Mouse (Mus musculus) embryo, embryonic 10 days (tissue): Measurements from ENCODE around the gene Ppargc1a.

Experiments used
- DNase-seq: peaks from one replicate; pipeline ENCODE4 v3.0.0-alpha.2; 2015; ENCODE audit warnings: low spot score

Ppargc1a gene

DNA sequence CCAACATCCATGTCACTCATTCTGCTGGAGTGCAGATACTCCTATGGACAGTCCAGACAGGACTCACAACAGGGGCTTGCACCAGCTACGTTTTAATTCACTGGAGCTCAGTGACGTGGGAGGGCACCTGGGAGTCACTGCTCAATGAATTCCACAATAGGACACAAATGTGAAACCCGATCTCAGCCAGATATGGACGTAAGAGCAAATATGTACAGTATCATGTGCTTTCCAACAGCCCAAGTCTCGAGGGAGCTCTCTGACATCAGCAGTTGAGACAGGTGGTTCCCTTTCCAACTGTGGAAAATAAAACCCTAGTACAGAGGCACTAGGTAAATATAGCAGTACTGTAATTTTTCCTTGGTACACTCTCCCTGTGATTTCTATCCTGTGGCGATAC is at the start of gene Ppargc1a:
Gene Ppargc1a (minus strand): TSS at position 68 of the 400 bp plus-strand sequence.
- no peak for DNase-seq

DNA sequence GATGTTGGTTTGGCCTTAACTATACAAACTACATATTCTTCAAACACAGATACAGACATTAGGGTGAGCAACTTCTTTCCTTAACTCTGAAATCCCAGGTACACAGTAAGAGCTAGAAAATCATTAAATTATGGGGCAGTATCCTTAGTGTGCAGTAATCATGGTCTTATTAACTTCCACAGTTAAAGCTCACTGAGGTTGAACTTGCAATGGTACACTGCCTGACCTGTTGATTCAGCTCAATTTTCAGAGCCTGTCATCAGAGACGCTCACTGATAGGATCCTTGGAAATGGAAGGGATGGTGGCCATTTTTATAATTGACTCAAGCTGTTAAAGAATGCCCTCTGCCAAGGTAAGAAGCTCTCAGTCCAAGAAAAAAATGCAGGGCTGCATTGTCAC is 49.4 kb upstream of the Ppargc1a start:
- DNase-seq, result no peak

DNA sequence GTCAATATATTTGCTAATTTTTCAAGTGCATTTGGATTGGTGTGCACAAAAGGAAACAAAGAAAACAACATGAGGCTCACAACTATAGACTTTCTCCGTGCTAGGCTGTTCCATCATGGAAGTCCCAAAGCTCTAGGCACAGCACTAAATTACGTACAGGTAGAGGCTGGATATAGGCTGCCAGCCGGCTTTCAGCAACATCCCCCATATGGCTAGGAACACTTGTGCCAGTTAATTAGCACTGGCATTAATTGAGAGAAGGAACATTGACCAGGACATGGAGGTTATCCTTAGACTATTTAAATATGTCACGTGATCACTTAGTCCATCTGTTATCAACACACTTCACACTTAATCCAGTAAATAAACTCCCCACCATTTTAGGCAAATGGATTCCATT is 44.5 kb upstream of the Ppargc1a start:
- no peak for DNase-seq

- DNase-seq, result no peak
These were observed 40.4 kb upstream of the Ppargc1a start for GRCm38 (mm10) chr5:51607686-51608480.

GRCm38 (mm10) chr5:51599549-51599948 is 32.0 kb upstream of the Ppargc1a start:
- no peak for DNase-seq

GRCm38 (mm10) chr5:51595644-51596043 is 28.1 kb upstream of the Ppargc1a start:
- DNase-seq, result no peak

- DNase-seq, result no peak
These were observed 24.7 kb upstream of the Ppargc1a start for GRCm38 (mm10) chr5:51592206-51592605.

DNA sequence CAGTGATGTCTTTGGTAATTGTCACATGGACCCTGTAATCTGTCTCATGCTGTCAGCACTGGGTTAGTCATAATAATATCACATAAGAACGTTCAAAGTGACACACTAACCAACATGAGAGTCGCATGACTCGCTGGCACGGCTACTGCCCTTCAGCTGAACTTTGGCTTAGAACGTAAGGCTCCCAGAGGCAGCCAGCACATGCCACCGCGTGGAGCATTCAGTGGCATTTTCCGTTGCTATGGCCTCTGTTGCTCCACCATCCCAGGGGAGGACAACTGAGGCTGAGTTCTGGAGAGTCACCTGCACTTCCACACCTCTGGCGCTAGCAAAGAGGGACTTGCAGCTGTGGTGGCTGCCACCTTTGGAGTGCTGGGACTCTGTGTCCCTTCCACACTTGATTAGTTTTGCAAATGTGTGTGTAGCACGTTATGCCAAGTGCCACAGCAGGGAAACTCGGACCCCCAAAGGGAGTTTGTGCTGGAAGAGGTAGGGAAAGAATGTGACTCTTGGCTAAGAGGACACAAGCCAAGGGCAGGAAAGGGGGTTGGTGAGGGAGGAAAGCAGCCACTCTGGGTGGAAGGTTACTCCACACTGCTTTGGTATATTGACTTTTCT is 24.1 kb upstream of the Ppargc1a start:
- peak; percentile 46 for DNase-seq

- no peak for DNase-seq
These were observed 18.7 kb upstream of the Ppargc1a start for GRCm38 (mm10) chr5:51586187-51586586.

- DNase-seq, result peak; percentile 11
These were observed 17.5 kb upstream of the Ppargc1a start for GRCm38 (mm10) chr5:51584987-51585386.

GRCm38 (mm10) chr5:51584186-51584585 is 16.7 kb upstream of the Ppargc1a start:
- no peak for DNase-seq

DNA sequence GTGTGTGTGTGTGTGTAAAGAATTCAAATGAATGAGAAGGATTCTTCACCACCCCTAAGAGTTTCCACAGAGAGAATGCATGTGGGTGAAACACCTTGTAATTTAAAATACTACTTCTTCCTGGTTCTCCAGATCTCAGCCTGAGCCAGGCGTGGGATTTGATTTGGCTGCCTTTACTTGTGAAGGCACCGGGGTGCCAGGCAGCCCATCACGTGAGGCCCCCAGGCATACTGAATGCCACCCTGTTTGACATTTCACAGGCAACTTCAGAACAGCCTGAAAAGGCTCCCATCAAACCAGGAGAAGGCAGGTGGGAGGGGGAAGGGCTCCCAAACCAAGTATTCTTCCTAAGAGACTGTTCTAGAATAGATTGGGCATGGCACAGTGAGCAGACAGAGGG is 16.1 kb upstream of the Ppargc1a start:
- no peak for DNase-seq

DNA sequence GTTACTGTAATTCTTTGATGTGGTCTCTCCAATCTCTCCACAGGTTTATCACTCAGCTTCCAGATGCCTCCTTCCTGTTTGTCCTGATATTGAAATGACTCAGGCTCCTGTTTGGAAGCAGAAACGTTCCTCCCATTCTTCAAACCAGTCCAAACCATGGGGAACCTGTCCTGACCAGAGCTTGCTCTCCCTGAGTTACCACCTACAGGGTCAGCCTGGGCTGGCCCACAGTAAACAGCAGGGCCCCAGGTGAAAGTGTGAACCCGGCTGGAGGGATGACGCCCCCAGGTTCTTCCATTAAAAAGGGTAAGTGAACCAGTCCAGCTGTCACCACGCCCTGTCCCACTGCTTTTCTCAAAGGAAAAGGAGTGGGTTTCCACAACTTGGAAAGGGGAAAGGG is 15.5 kb upstream of the Ppargc1a start:
- no peak for DNase-seq

- no peak for DNase-seq
These were observed 15.1 kb upstream of the Ppargc1a start for GRCm38 (mm10) chr5:51582618-51583017.

DNA sequence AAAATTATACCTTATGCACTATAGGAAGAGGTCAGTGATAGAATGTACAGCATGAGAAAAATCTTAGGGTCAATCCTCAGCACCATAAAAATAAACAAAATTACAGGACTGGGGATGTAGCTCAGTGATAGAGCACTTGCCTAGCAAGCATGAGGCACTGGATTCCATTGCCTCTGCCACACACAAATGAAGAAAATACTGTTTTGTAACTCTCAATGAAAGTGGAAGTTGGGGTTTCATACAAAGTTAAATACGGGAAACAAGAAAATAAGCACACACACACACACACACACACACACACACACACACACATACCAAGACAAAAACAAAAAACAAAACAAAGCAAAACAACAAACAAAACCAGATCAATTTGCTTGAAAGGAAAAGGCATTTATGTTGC is 10.1 kb upstream of the Ppargc1a start:
- DNase-seq, result no peak

DNA sequence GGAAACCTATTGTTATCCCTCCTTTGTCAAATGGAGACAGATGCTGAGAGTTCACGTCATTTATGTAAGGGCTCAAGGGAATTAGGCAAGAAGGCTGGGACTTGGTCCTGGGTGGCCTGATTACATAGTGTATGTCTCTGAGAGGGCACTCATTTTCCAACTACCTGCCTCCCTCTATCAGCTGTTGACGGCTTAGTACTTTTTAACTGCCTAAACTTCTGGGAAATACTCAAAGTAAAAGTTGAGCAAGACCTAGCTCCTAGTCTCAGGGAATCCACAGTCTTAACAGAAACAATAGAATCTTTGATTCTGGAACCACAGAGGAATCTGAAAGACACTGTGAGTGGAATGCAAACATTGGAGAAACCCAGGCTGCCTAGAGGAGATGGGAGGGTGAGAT is 6.2 kb upstream of the Ppargc1a start:
- DNase-seq, result no peak

DNA sequence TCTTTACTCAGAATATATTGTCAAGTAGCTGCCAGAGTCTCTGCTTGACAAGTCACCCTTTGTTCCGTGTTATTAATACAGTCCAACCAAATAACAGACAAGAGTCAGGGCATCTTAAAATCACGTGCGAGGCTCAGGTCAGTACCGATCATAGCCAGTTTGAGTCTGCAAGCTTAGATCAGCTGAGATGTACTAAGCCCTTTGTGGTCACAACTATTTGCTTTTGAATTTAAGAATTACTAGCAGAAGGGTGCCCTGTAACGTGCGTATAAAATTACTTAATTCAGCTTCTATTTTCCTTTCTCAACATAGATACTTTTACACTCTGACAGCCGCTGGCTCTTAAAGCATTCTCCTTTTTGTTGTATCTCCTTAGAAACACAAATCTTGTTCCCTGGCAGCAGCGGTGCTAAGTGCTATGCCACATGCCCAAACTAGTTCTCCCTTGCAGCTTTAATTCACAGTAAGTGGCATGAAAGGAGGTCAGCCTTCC is 718 bp upstream of the Ppargc1a start:
- DNase-seq, result peak; percentile 19

DNA sequence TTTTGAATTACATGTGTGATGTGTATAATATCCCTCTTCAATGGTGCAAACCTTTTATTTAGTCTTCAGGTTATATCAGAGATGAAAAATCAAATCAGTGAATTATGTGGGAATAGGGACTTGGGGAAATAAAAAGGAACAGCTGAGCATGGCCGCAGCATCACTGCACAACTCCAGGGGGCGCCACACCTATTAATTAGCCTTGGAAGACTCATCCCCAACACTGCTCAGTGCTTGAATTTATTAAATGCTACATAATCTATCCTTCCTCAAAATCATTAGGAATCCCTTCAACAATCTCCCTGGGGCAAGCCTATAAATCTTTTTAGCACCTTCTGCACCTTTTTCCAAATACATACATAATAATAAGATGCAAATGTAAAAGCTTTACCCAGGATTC is 1.9 kb downstream of the Ppargc1a start:
- DNase-seq, result no peak

DNA sequence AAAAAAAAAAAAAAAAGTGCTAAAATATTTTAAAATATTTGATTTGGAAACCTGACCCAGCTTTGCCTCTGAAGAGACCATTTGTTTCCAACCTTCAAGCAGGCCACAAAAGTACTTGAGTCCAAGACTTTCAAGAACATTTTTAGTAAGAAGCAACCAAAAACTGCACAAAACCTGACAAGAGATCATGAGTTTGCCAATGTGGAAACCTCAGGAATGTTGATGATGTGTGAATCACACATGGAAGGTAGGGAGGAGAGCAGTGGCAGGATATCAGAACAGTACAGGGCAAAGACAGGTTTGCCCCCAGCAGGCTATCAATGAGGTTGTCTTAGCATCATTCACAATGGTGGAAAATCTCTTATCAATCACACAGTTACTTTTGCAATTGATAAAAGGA is 2.5 kb downstream of the Ppargc1a start:
- no peak for DNase-seq

GRCm38 (mm10) chr5:51563574-51563973 is 4.0 kb downstream of the Ppargc1a start:
- DNase-seq, result no peak

- no peak for DNase-seq
These were observed 9.8 kb downstream of the Ppargc1a start for GRCm38 (mm10) chr5:51557607-51558278.

- peak; percentile 68 for DNase-seq
These were observed 13.9 kb downstream of the Ppargc1a start for GRCm38 (mm10) chr5:51553671-51554070.

DNA sequence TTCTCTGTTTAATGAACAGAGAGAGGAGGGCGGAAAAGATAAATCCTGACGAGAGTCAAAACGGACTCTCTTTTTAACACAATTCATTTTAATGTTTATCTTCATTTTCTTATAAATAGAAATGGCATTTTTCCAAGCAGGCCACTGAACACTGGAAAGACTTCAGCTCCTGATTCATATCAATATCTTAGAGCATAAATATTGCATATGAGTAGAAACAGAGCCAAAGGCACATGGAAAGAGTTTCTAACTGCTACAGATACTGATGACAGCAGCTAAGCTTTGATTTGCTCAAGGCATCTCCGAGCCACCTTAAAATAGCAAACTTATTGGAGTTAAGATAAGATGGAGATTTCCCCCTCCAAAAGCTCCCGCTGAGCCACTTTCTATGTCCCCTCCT is 14.3 kb downstream of the Ppargc1a start:
- DNase-seq, result no peak
